Mouse (Mus musculus) embryo, embryonic 11 days (tissue): ENCODE data around the gene Klf4.

ENCODE experiments used
- DNase-seq: peaks from one replicate; pipeline ENCODE4 v3.0.0-alpha.2; 2015

The Klf4 gene

GRCm38 (mm10) chr4:55523921-55524320 lies 8.3 kb downstream of the Klf4 start:
- no peak for DNase-seq

GRCm38 (mm10) chr4:55517438-55517837 lies 14.8 kb downstream of the Klf4 start:
- DNase-seq: no peak

- DNase-seq: no peak
Observed at GRCm38 (mm10) chr4:55516048-55516447, 16.2 kb downstream of the Klf4 start.

GRCm38 (mm10) chr4:55514733-55515176 lies 17.5 kb downstream of the Klf4 start:
- DNase-seq: peak; percentile 94

GRCm38 (mm10) chr4:55513615-55514279 lies 18.5 kb downstream of the Klf4 start:
- DNase-seq: no peak

GRCm38 (mm10) chr4:55511389-55511788 lies 20.9 kb downstream of the Klf4 start:
- no peak for DNase-seq

- no peak for DNase-seq
Observed at GRCm38 (mm10) chr4:55508712-55509111, 23.6 kb downstream of the Klf4 start.

GRCm38 (mm10) chr4:55498621-55499020 lies 33.6 kb downstream of the Klf4 start:
- no peak for DNase-seq

- DNase-seq: no peak
Observed at GRCm38 (mm10) chr4:55496416-55496815, 35.9 kb downstream of the Klf4 start.

- no peak for DNase-seq
Observed at GRCm38 (mm10) chr4:55493261-55493660, 39.0 kb downstream of the Klf4 start.

- no peak for DNase-seq
Observed at GRCm38 (mm10) chr4:55489328-55489727, 42.9 kb downstream of the Klf4 start.

- no peak for DNase-seq
Observed at GRCm38 (mm10) chr4:55488604-55489003, 43.7 kb downstream of the Klf4 start.

- DNase-seq: peak; percentile 84
Observed at GRCm38 (mm10) chr4:55480322-55480767, 51.9 kb downstream of the Klf4 start.

- DNase-seq: no peak
Observed at GRCm38 (mm10) chr4:55478333-55478732, 53.9 kb downstream of the Klf4 start.

- DNase-seq: peak; percentile 63
Observed at GRCm38 (mm10) chr4:55477933-55478332, 54.3 kb downstream of the Klf4 start.

GRCm38 (mm10) chr4:55477210-55477759 lies 55.0 kb downstream of the Klf4 start:
- DNase-seq: no peak
